Mouse (Mus musculus): ENCODE data around the gene Cacna2d4. TPM values are rescaled to one million over a fixed set of nuclear protein-coding genes. Genes with fewer than 3 reads are reported as not detected.

Cacna2d4 gene
- total RNA-seq, 2 experiments from 2014 or later, result 1.8 to 2.5 TPM

- no peak for DNase-seq (ENCODE audit: extremely low spot score in 1 of 2, low spot score in 1 of 2)
These were observed 65.0 kb downstream of the Cacna2d4 start for GRCm38 (mm10) chr6:119301310-119301709.

DNA sequence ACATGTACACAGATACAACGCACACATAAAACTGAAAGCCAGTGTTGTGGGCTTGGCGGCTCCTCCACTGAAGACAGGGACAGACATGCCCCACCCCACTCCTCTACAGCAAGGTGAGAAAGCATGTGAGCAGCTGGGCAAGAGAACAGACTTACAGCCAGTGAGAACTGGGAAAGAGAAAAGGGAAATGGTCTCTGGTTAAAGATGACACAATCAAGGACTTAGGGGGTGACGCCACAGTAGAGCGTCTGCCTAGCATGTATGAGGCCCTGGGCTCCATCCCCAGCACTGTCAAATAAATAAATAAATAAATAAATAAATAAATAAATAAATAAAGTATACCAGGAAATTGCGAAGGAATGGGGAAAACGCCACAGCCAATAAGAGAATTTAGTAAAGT lies 67.0 kb downstream of the Cacna2d4 start:
- no peak for DNase-seq (ENCODE audit: extremely low spot score in 1 of 2, low spot score in 1 of 2)

DNA sequence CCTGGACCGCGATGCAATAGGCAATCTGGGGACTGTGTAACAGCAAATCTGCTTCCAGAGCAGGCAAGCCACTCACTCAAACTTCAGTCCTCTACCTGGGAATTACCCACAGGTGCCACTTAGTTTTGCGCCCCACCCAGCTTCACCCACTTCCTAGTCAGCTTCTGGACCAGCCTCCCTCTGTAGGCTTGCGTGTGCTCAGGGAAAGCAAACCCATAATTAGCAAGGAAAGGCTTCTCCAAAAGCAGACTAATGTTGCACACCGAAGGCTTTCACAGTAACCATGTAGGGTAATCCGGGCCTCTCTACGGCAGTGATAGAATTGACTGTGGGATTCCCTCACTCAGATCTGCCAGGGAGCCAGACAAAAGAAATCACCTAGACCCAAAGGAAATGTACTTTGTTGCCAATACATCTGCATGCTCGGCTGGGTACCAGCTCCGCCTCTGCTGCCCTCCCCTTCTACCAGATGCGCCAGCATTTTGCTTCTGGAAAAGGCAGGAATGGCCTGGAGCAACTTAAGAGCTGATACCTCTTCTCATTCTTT lies 71.6 kb downstream of the Cacna2d4 start:
- no peak for DNase-seq (ENCODE audit: extremely low spot score in 1 of 2, low spot score in 1 of 2)

DNA sequence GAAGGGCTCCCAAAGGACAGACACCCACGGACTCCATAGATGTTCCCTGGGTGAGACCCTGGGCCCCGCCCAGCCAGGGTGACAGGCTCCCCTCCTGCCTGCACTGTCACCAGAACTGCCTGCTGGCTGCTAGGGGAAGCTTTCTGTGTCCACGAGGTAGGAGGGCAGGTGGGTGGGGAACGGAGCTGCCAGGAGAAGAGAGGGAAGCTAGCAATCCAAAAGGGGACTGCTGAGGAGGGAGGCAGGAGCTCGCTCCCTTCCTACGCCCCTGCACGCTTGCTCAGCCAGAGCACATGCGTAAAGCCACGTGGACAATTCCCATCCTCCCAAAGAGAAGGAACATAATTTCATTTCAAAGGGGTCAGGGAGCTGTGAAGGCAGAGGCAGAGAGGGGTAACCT lies 73.8 kb downstream of the Cacna2d4 start:
- no peak for DNase-seq (ENCODE audit: extremely low spot score in 1 of 2, low spot score in 1 of 2)

GRCm38 (mm10) chr6:119312381-119312780 lies 76.1 kb downstream of the Cacna2d4 start:
- no peak for DNase-seq (ENCODE audit: extremely low spot score in 1 of 2, low spot score in 1 of 2)

DNA sequence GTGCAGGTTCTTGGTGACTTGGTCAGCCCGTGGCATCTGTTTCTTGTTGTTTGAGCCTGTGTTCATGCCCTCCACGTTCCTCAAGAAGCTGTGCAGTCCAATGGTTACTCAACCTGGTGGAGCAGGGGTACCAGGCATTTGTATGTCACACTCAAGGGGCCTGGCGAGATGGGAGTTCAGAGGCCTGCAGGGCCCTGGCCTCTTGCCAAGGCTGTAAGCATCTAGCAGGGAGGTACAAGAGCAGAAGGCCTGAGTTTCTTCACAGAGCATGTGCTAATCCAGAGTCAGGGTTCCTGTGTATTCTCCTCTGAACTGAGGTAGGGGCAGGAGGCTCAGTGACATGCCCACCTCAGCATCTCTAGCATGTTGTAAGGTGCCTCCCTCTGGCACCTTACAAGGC lies 76.8 kb downstream of the Cacna2d4 start:
- no peak for DNase-seq (ENCODE audit: extremely low spot score in 1 of 2, low spot score in 1 of 2)

- DNase-seq (ENCODE audit: extremely low spot score in 1 of 2, low spot score in 1 of 2), result no peak
These were observed 77.5 kb downstream of the Cacna2d4 start for GRCm38 (mm10) chr6:119313588-119314375.

GRCm38 (mm10) chr6:119314751-119315476 lies 78.6 kb downstream of the Cacna2d4 start:
- no peak for DNase-seq (ENCODE audit: extremely low spot score in 1 of 2, low spot score in 1 of 2)

DNA sequence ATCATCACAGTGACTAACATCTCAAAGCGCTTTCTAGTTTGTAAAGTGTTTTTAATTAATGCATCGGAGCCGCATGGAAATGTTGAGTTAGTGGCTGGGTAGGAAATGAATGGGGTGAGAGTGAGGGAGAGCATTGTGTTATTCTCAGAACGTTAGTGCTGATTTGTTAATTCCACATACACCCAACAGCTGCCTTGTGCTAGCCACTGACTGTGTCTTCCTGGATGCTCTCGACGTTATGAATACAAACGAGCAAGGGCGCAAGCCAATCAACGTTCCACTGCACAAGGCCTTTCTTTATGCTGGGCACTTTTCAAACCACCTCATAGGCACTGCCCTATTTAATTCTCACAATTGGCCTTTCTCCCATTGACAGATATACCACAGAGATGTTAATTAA lies 82.4 kb downstream of the Cacna2d4 start:
- no peak for DNase-seq (ENCODE audit: extremely low spot score in 1 of 2, low spot score in 1 of 2)

DNA sequence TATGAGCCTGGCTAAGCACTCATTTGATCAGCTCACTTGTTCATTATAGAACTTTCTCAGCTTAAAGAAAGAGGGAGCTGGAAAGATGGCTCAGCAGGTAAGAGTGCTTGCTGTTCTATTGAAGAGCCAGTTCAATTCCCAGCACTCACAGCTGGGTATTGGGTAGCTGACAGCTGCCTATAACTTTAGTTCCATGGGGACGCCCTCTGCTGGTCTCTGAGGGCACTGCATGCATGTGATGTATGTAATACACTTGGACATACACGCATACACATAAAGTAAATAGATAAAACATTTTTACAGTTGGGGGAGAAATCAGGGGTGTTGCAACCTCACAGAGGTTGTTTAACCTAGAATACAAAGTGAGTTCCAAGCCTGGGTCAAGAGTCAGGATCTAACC lies 83.0 kb downstream of the Cacna2d4 start:
- DNase-seq (ENCODE audit: extremely low spot score in 1 of 2, low spot score in 1 of 2), result no peak

- DNase-seq (ENCODE audit: extremely low spot score in 1 of 2, low spot score in 1 of 2), result no peak
These were observed 84.2 kb downstream of the Cacna2d4 start for GRCm38 (mm10) chr6:119320481-119320880.

DNA sequence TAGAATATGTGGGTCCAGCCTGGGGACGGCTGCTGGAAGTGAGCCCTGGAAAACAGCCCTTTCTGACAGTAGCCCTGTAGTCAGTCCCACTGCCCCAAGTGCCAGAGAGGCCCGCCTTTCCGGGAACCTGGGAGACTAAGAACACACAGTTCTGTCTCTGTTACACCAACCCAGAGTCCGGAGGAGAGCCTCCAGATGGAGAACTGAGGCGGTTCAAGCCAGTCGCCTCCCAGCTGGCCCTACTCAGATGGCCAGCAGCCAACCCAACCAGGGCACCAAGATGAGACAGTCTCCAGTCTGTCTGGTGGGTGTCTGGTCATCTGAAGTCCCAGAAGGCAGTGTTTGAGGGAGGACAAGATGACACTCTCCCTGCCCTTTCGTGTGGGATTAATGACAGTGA lies 85.4 kb downstream of the Cacna2d4 start:
- no peak for DNase-seq (ENCODE audit: extremely low spot score in 1 of 2, low spot score in 1 of 2)

DNA sequence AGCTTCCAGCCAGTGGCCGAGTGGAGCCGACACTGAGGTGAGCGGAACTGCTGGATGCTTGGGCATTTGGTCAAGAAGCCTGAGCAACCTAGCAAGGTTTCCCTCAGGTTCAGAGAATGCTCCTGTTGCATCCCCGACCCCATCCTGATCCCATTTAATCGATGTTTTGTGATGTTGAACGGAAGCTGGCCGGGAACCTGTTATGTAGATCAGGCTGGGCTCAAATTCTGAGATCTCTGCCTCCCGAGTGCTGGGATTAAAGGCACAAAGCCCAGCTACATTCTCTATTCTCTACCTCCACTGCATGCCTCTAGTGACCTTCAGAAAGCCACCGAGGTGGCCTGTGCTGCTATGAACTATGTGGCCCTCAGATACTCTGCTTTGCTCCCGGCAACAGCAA lies 88.5 kb downstream of the Cacna2d4 start:
- DNase-seq (ENCODE audit: extremely low spot score in 1 of 2, low spot score in 1 of 2), result no peak

DNA sequence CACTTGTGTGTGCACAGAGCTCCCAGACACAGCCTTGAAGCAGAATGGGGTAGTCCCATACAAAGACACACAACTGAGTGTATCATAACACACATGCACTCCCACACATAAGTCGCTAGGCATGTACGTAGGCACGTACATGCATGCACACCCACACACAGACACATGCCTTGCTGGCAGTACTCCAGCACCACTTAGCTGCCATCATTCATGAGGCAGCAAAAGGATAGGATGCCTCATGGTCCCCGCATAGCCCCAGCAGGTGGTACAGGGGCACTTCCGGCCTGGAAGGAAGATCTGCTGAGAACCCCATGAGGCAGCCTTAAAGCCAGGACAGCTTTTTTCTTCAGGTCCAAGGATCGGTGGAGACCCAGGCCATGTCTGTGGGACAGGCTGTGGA lies 89.7 kb downstream of the Cacna2d4 start:
- no peak for DNase-seq (ENCODE audit: extremely low spot score in 1 of 2, low spot score in 1 of 2)

DNA sequence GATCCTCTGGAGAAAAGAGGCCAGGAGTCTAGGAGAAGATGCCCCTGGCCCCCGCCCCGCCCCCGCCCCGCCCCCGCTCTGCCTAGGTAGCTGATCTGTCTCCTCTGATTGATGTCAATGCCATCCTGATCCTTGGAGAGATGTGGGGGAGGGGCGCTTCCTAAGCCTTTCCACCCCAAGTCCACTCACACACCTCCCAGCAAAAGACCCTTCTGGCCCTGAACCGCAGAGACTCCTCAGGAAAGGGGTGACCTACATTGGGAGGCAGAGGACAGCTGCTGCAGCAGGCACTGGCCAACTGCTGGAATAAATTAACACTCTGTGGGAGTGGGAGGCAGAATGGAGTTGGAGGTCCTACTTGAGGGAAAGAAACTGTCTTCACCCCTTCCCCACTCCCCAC lies 90.2 kb downstream of the Cacna2d4 start:
- no peak for DNase-seq (ENCODE audit: extremely low spot score in 1 of 2, low spot score in 1 of 2)

DNA sequence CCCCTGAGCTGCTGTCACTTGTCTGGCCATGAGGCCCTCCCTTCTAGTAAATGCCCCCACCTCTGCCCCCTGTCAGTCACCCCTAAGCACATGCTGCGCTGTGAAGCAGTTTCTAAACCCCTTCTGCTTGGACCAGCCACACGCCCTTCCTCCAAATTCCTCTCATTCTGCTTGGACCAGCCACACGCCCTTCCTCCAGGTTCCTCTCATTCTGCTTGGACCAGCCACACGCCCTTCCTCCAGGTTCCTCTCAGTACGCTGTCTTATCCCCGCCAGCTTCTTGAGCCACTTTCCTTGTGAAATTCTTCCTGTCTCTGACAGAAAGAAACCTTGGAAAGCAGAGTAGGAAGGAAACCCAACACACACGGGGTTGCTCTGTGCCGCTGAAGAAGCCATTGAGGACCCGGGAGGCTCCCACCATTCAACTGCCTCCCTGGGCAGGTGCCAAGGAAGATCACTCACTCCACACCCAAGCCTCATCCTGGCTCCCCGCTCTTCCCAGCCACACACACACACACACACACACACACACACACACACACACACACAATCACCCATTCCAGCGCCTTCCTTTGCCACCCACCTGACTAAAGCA lies 92.3 kb downstream of the Cacna2d4 start:
- DNase-seq (ENCODE audit: extremely low spot score in 1 of 2, low spot score in 1 of 2), result peak in 1 of 2 experiments; percentile 39

DNA sequence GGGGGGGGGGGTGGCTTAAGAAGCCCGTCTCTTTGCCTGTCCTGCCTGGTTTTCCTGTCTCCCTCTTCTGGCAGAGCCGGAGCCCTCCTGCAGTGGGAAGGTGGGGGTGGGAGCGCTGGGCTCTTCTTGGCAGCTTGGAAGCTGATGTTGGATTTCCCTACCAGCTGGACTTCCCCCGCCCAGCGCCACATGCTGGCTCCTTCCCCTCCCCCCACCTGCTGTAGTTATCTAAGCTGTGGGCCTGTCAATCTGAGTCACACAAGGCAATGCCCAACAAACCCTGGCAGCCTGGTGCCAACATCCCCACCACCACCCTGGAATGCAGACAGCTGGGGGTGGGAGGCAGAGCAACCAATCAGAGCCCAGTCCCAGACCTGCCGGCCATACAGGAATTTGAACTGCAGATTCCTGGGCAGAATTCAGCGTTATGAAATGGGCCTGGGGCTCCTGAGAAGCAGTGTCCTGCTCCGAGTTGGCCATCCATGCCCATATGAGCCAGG lies 92.9 kb downstream of the Cacna2d4 start:
- DNase-seq (ENCODE audit: extremely low spot score in 1 of 2, low spot score in 1 of 2), result peak; percentile 63 to 72

DNA sequence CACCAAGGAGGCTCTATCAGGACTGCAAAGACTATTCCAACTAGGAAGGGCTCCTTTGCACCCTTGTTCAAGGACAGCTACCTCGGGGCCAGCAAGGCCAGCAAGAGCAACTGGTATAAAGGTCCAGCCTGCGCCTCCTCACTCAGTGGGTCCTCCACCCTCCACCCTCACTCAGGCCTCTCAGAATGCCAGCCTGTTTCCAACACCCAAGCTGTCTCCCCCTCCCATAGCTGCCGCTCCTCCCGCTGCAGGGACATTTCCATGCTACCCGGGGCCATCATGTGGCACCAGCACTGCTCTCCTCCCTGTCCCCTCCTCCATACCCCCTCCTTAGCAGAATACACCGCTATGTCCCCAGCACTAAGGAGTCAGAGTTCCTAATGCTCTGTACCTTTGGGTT lies 93.6 kb downstream of the Cacna2d4 start:
- DNase-seq (ENCODE audit: extremely low spot score in 1 of 2, low spot score in 1 of 2), result peak in 1 of 2 experiments; percentile 49

DNA sequence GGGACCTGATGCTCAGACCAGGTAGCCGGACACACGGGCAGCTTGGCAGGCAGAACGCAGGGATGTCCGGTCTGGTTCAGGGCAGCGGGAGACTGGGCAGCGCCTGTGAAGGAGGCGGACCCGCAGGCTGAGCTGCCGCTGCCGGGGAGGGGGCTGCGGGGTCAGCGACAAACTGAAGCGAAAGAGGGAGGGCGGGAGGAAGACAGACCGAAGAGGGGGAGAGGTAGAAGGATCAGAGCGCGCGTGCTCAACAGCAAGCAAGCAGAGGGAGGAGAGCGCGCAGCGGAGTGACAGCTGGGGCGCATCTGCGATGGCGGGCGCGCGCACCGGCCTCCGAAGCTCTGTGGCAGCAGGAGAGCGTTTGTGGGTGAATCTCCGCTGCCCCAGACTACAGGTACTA lies 94.2 kb downstream of the Cacna2d4 start, which contains the start of gene Lrtm2:
Lrtm2 (minus strand) TSS at position 261 of the 400 bp plus-strand sequence.
- DNase-seq (ENCODE audit: extremely low spot score in 1 of 2, low spot score in 1 of 2), result peak; percentile 47 to 54

DNA sequence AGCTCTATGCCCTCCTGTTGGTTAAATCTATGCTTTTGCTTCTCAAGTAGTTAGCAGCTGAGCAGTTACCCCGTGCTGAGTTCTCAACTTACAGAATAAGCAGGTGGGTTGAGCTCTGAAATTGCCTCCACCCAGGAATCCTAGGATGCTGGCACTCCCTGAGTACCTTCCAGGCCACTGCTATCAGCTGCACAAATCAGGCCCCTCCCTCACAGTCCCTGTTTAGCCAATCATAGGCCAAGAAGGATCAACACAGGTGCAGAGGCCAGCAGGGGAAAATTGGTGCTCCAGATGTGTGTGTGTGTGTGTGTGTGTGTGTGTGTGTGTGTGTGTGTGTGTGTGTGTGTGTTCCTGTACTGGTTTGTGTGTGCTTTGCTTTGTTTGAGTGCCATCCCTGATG lies 95.8 kb downstream of the Cacna2d4 start:
- DNase-seq (ENCODE audit: extremely low spot score in 1 of 2, low spot score in 1 of 2), result no peak

GRCm38 (mm10) chr6:119333202-119333601 lies 96.9 kb downstream of the Cacna2d4 start:
- DNase-seq (ENCODE audit: extremely low spot score in 1 of 2, low spot score in 1 of 2), result no peak

Data from layer of hippocampus, postnatal 25 days (tissue).